Comparison of ENCODE assay signal across 19 mouse cellular contexts in genomic region chr5:149174527-149174926, GRCm38 (mm10).
"Had no signal": no experiment of that assay in that cellular context is flagged by ENCODE, and none has a peak within 500 bp of the region (broad histone marks: within the 10 kb centered on the region; RNA-seq: fewer than 3 reads in every experiment).

No protein-coding gene starts in this region.

- H3K9ac ChIP-seq: lung, embryonic 14.5 days; midbrain, embryonic 12.5 days; neural tube, embryonic 13.5 days; neural tube, embryonic 15.5 days had no signal

- H3K9me3 ChIP-seq: midbrain, embryonic 10.5 days; midbrain, embryonic 12.5 days; neural tube, embryonic 13.5 days; neural tube, embryonic 15.5 days had no signal

- ATAC-seq: midbrain, embryonic 16.5 days had no signal

- H3K4me3 ChIP-seq: midbrain, embryonic 10.5 days; midbrain, embryonic 12.5 days; myocyte; neural tube, embryonic 13.5 days; neural tube, embryonic 15.5 days had no signal

- DNase-seq: lung, adult 18-20 months; lung, embryonic 14.5 days; lung, postnatal 10 days; lung, postnatal 4 days; midbrain, embryonic 14.5 days; retina, postnatal 1 day; right cerebral cortex, adult 18-20 months; right cerebral cortex, postnatal 25 days; right cerebral cortex, postnatal 4 days; spleen, adult 18-20 months; thymus, adult 18-20 months; thymus, postnatal 14 days; thymus, postnatal 36 days had no signal

- H3K27ac ChIP-seq: midbrain, embryonic 10.5 days; midbrain, embryonic 12.5 days; neural tube, embryonic 13.5 days; neural tube, embryonic 15.5 days had no signal

- H3K4me1 ChIP-seq: midbrain, embryonic 12.5 days; neural tube, embryonic 15.5 days had no signal

- H3K4me2 ChIP-seq: lung, embryonic 14.5 days; midbrain, embryonic 12.5 days; neural tube, embryonic 13.5 days; neural tube, embryonic 15.5 days had no signal

- H3K27me3 ChIP-seq: midbrain, embryonic 12.5 days; neural tube, embryonic 13.5 days; neural tube, embryonic 15.5 days had no signal

- H3K36me3 ChIP-seq: midbrain, embryonic 10.5 days; midbrain, embryonic 12.5 days; neural tube, embryonic 13.5 days; neural tube, embryonic 15.5 days had no signal
